Mouse (Mus musculus): ENCODE measurements around the gene Mzf1.

DNA sequence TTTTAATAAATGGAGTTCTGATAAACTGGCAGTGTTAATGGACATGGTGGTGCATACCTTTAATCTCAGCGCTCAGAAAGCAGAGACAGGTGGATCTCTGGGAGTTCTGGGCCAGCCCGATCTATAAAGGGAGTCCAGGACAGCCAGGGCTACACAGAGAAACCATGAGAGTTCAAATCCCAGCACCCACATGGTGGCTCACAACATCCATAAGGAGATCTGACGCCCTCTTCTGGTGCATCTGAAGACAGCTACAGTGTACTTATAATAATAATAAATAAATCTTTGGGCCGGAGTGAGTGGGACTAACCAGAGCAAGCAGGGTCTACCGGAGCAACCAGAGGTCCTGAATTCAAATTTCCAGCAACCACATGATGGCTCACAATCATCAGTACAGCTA is 51.2 kb downstream of the Mzf1 start:
- TF ChIP-seq GATA1 (IDR thresholded peaks at IDR 0.05; ENCODE audit: low read length), result no peak
- TF ChIP-seq TAL1 (IDR thresholded peaks at IDR 0.05; ENCODE audit: low read length), result no peak

Measured in erythroblast, embryonic 14.5 days (primary cell).